Comparison of ENCODE assay signal across 12 mouse cellular contexts in the genomic region with DNA sequence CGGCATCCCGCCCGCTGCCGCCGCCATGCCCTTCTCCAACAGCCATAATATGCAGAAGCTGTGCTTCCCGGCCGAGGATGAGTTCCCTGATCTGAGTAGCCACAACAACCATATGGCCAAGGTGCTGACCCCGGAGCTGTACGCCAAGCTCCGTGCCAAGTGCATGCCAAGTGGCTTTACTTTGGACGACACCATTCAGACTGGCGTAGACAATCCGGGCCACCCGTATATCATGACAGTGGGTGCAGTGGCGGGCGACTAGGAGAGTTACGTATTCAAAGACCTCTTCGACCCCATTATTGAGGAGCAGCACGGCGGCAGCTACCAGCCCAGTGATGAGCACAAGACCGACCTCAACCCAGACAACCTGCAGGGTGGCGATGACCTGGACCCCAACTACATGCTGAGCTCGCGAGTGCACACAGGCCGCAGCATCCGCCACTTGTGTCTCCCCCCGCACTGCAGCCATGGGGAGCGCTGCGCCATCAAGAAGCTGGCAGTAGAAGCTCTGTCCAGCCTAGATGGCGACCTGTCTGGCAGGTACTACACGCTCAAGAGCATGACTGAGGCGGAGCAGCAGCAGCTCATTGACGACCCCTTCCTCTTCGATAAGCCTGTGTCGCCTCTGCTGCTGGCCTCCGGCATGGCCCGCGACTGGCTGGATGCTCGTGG.
A peak's percentile ranks its signal among the peaks of the same experiment; 100 is the strongest.
DNase-seq lines count a peak whose midpoint lies in the region; ATAC-seq lines count a peak whose summit lies in the region.
"Had no signal": no experiment of that assay in that cellular context is flagged by ENCODE, and none has a peak within 500 bp of the region (broad histone marks: within the 10 kb centered on the region; RNA-seq: fewer than 3 reads in every experiment).

No protein-coding gene starts in this region.

- H3K36me3 ChIP-seq in hindbrain, embryonic 11.5 days (ENCODE audit: control insufficient read depth, insufficient read depth, low read length) = no peaks in the 10 kb centered on the region
- no peaks in the 10 kb centered on the region for H3K36me3 ChIP-seq in hindbrain, embryonic 16.5 days (ENCODE audit: control insufficient read depth, insufficient read depth, low read length)
- H3K36me3 ChIP-seq in midbrain, embryonic 11.5 days (ENCODE audit: control insufficient read depth, insufficient read depth, low read length) = no peaks in the 10 kb centered on the region
- H3K36me3 ChIP-seq in midbrain, embryonic 15.5 days (replicated peaks) = no peaks in the 10 kb centered on the region
- no peaks in the 10 kb centered on the region for H3K36me3 ChIP-seq in limb, embryonic 12.5 days
- H3K36me3 ChIP-seq in stomach, embryonic 14.5 days (ENCODE audit: control insufficient read depth, insufficient read depth, low read length) = no peaks in the 10 kb centered on the region

- H3K9ac ChIP-seq in hindbrain, embryonic 11.5 days (ENCODE audit: low read depth, low read length) = no peak overlapping the region
- H3K9ac ChIP-seq in hindbrain, embryonic 16.5 days (ENCODE audit: low read depth, low read length) = no peak overlapping the region
- H3K9ac ChIP-seq in midbrain, embryonic 11.5 days (ENCODE audit: low read length) = no peak overlapping the region
- H3K9ac ChIP-seq in midbrain, embryonic 15.5 days = no peak overlapping the region
- no peak overlapping the region for H3K9ac ChIP-seq in limb, embryonic 12.5 days (replicated peaks)
- H3K9ac ChIP-seq in stomach, embryonic 14.5 days (replicated peaks; ENCODE audit: low read depth, low read length) = no peak overlapping the region

- peaks cover 34% of the 10 kb centered on the region for H3K9me3 ChIP-seq in hindbrain, embryonic 11.5 days (ENCODE audit: control insufficient read depth, low read length)
- H3K9me3 ChIP-seq in hindbrain, embryonic 16.5 days (ENCODE audit: control insufficient read depth, low read length) = peaks cover 55% of the 10 kb centered on the region
- peaks cover 58% of the 10 kb centered on the region for H3K9me3 ChIP-seq in midbrain, embryonic 11.5 days (ENCODE audit: control insufficient read depth, low read length)
- H3K9me3 ChIP-seq in midbrain, embryonic 15.5 days = peaks cover 74% of the 10 kb centered on the region
- H3K9me3 ChIP-seq in limb, embryonic 12.5 days = peaks cover 70% of the 10 kb centered on the region
- H3K9me3 ChIP-seq in stomach, embryonic 14.5 days (ENCODE audit: control insufficient read depth, low read depth, low read length) = peaks cover 46% of the 10 kb centered on the region
- H3K9me3 ChIP-seq: megakaryocyte, embryonic 14.5 days had no signal

- H3K4me2 ChIP-seq in hindbrain, embryonic 11.5 days (replicated peaks; ENCODE audit: low read depth, low read length) = no peak overlapping the region
- H3K4me2 ChIP-seq in hindbrain, embryonic 16.5 days (ENCODE audit: low read length) = no peak overlapping the region
- no peak overlapping the region for H3K4me2 ChIP-seq in midbrain, embryonic 11.5 days
- no peak overlapping the region for H3K4me2 ChIP-seq in midbrain, embryonic 15.5 days
- no peak overlapping the region for H3K4me2 ChIP-seq in limb, embryonic 12.5 days
- H3K4me2 ChIP-seq in stomach, embryonic 14.5 days (replicated peaks; ENCODE audit: low read depth, low read length) = no peak overlapping the region

- no peak overlapping the region for H3K4me3 ChIP-seq in hindbrain, embryonic 11.5 days (ENCODE audit: low read depth, low read length)
- H3K4me3 ChIP-seq in hindbrain, embryonic 16.5 days (ENCODE audit: low read length) = no peak overlapping the region
- no peak overlapping the region for H3K4me3 ChIP-seq in midbrain, embryonic 11.5 days (ENCODE audit: low read depth, low read length)
- H3K4me3 ChIP-seq in midbrain, embryonic 15.5 days = no peak overlapping the region
- no peak overlapping the region for H3K4me3 ChIP-seq in limb, embryonic 12.5 days (replicated peaks)
- H3K4me3 ChIP-seq in stomach, embryonic 14.5 days (ENCODE audit: low read depth, low read length) = no peak overlapping the region
- H3K4me3 ChIP-seq: layer of hippocampus, adult 2 months; megakaryocyte, embryonic 14.5 days had no signal

- no peak overlapping the region for H3K27ac ChIP-seq in hindbrain, embryonic 11.5 days (ENCODE audit: low read depth, low read length)
- no peak overlapping the region for H3K27ac ChIP-seq in hindbrain, embryonic 16.5 days (ENCODE audit: low read depth, low read length)
- H3K27ac ChIP-seq in midbrain, embryonic 11.5 days (ENCODE audit: low read depth, low read length) = no peak overlapping the region
- H3K27ac ChIP-seq in midbrain, embryonic 15.5 days = no peak overlapping the region
- no peak overlapping the region for H3K27ac ChIP-seq in limb, embryonic 12.5 days
- no peak overlapping the region for H3K27ac ChIP-seq in stomach, embryonic 14.5 days (ENCODE audit: low read length)
- H3K27ac ChIP-seq: layer of hippocampus, adult 2 months had no signal

- DNase-seq in hindbrain, embryonic 11.5 days (ENCODE audit: low spot score) = no peak
- DNase-seq in midbrain, embryonic 11.5 days (ENCODE audit: low spot score, missing footprints) = peak; percentile 4
- DNase-seq in adrenal gland, postnatal 14 days = no peak
- no peak for DNase-seq in embryo, embryonic 9.5 days (ENCODE audit: extremely low spot score)
- DNase-seq: gastrocnemius, postnatal 14 days; left cerebral cortex, postnatal 4 days had no signal

- peak; percentile 42 for ATAC-seq in hindbrain, embryonic 11.5 days (ENCODE audit: low FRiP score)
- ATAC-seq in hindbrain, embryonic 16.5 days = no peak
- ATAC-seq in midbrain, embryonic 11.5 days (ENCODE audit: low FRiP score) = 0 out of 2 replicates have a peak, but pooled peaks have one; percentile 22
- ATAC-seq in midbrain, embryonic 15.5 days (replicated peaks) = no peak
- ATAC-seq in limb, embryonic 12.5 days (ENCODE audit: insufficient number of reproducible peaks, insufficient read depth, low FRiP score, low TSS enrichment, low read depth) = peak; percentile 37; the same call in 1 of the 2 replicates
- peak; percentile 46; the same call in 1 of the 2 replicates for ATAC-seq in stomach, embryonic 14.5 days (ENCODE audit: insufficient number of reproducible peaks, insufficient read depth, low FRiP score, low read depth)

- 96% methylated on average over 39 of the region's 39 CpGs for WGBS in hindbrain, embryonic 11.5 days
- WGBS in hindbrain, embryonic 16.5 days = 93% methylated on average over 39 of the region's 39 CpGs
- WGBS in midbrain, embryonic 11.5 days = 92% methylated on average over 39 of the region's 39 CpGs
- 95% methylated on average over 39 of the region's 39 CpGs for WGBS in midbrain, embryonic 15.5 days
- 94% methylated on average over 39 of the region's 39 CpGs for WGBS in limb, embryonic 12.5 days
- 94% methylated on average over 39 of the region's 39 CpGs for WGBS in stomach, embryonic 14.5 days

- no peaks in the 10 kb centered on the region for H3K4me1 ChIP-seq in hindbrain, embryonic 11.5 days (replicated peaks; ENCODE audit: control insufficient read depth, insufficient read depth, low read length)
- no peaks in the 10 kb centered on the region for H3K4me1 ChIP-seq in hindbrain, embryonic 16.5 days (ENCODE audit: control insufficient read depth, insufficient read depth, low read depth, low read length)
- H3K4me1 ChIP-seq in midbrain, embryonic 11.5 days (ENCODE audit: control insufficient read depth, insufficient read depth, low read length) = no peaks in the 10 kb centered on the region
- no peaks in the 10 kb centered on the region for H3K4me1 ChIP-seq in midbrain, embryonic 15.5 days
- no peaks in the 10 kb centered on the region for H3K4me1 ChIP-seq in limb, embryonic 12.5 days (replicated peaks)
- H3K4me1 ChIP-seq in stomach, embryonic 14.5 days (ENCODE audit: control insufficient read depth, insufficient read depth, low read length) = no peaks in the 10 kb centered on the region
- H3K4me1 ChIP-seq: megakaryocyte, embryonic 14.5 days had no signal

- H3K27me3 ChIP-seq in hindbrain, embryonic 11.5 days (ENCODE audit: control insufficient read depth, insufficient read depth, low read length) = no peaks in the 10 kb centered on the region
- H3K27me3 ChIP-seq in hindbrain, embryonic 16.5 days (replicated peaks; ENCODE audit: control insufficient read depth, insufficient read depth, low read length) = no peaks in the 10 kb centered on the region
- H3K27me3 ChIP-seq in midbrain, embryonic 11.5 days (ENCODE audit: control insufficient read depth, insufficient read depth, low read length) = no peaks in the 10 kb centered on the region
- no peaks in the 10 kb centered on the region for H3K27me3 ChIP-seq in midbrain, embryonic 15.5 days (replicated peaks)
- H3K27me3 ChIP-seq in limb, embryonic 12.5 days = no peaks in the 10 kb centered on the region
- no peaks in the 10 kb centered on the region for H3K27me3 ChIP-seq in stomach, embryonic 14.5 days (ENCODE audit: control insufficient read depth, insufficient read depth, low read length)
- H3K27me3 ChIP-seq: megakaryocyte, embryonic 14.5 days had no signal

Comparison
In these comparisons a context has a peak if more than half of its experiments do, and no peak if none do; other contexts are left out.
1. ATAC-seq: peak in hindbrain, embryonic 11.5 days (single experiment), midbrain, embryonic 11.5 days (single experiment), limb, embryonic 12.5 days (single experiment) and stomach, embryonic 14.5 days (single experiment); none in hindbrain, embryonic 16.5 days (single experiment) and midbrain, embryonic 15.5 days (single experiment).